Mouse (Mus musculus): Measurements from ENCODE around the gene Mctp2.

GRCm38 (mm10) chr7:72218048-72218447 is 88.4 kb downstream of the Mctp2 start:
- TF ChIP-seq CTCF (IDR thresholded peaks at IDR 0.05; ENCODE audit: borderline replicate concordance, insufficient read depth, low read depth, low read length) (no peak), POLR2A (IDR thresholded peaks at IDR 0.05; ENCODE audit: borderline replicate concordance, insufficient read depth, low read length) (no peak)
